Mouse (Mus musculus): ENCODE data around the gene Cd63. TPM values are rescaled to one million over a fixed set of nuclear protein-coding genes. Genes with fewer than 3 reads are reported as not detected.

Gene Cd63
- polyA plus RNA-seq (2012; rRNA removed): 82.1 and 143 TPM in 2 replicates

DNA sequence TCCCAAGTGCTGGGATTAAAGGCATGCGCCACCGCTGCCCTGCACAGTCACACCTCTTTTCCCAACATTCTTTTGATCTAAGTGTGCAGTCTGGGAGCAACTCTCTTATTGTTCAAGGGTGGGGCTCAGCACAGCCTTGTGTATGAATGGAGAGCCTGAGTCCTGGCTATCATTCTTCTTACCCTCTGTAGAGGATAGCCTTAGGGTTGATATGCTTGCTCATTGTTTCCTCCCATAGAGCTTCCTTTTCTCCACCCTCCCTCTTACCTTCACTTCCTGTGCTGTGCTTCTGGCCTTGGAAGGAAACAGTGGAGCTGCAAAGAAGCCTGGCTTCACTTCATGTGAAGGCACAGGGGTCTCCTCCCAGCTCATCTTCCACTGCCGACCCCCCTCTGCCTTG, at the start of gene Cd63:
Cd63 (plus strand) TSS at position 292 of the 400 bp plus-strand sequence.

DNA sequence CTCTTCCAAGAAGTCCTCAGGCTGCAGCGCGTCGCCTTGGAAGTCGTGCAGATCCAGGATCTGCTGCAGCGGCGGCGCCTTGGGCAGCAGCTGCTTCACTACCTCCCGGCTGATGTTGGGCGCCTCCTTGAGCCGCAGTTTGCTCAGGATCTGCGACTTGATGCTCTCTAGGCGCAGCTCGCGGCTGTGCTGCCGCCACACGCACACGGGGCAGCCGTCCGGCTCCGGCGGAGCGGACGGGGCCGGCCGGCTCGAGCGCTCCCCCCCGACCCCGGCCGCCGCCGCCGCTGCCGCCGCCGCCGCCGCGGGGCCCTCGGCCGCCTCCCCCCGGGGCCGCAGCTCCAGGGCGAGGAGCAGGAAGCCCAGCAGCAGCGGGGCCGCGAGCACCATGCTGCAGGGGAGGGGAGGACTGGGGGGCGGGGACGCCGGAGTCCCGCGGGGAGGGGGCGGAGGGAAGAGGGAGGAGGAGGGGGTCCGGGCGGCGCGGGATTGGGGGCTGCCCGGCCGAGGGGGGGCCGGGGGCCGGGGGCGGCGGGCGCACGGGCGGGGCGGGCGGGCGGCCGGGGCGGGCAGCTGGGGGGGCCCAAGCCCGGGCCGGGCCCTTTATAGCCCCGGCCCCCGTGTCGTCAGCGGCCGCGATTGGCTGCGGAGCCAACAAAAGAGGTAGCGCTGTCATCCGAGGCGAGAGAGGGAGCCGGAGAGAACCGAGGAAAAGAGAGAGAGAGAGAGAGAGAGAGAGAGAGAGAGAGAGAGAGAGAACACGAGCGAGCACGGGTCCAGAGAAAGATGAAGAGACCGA, 9.3 kb upstream of the Cd63 start, which contains the start of gene Gdf11:
Gdf11 (minus strand) TSS at position 423 of the 799 bp plus-strand sequence.

GRCm38 (mm10) chr10:128922822-128923012, 21.9 kb downstream of the Cd63 start, which contains the start of gene Rdh5:
Gene Rdh5, minus strand, starts transcription at chr10:128922888.

DNA sequence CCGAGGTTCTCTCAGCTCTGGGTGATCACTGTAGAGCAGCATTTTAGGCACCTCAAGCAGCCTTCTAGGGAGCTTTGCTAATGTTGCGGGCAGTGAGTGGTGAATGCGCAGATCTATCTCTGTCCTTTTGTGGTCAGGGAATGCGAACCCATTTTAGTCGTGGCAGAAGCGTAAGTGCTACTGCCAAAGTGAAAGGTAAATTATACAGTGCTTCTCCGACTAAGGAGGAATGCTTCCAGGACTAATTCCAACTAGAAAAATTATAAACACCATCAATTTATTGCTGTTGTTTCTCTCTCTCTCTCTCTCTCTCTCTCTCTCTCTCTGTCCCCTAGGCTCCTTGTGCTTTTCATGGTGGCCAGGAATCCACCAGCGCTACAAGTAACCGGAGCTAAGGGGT, 23.1 kb downstream of the Cd63 start, which contains the start of gene Bloc1s1:
Bloc1s1 (minus strand) TSS at position 101 of the 400 bp plus-strand sequence.

GRCm38 (mm10) chr10:128933574-128933973, 32.8 kb downstream of the Cd63 start, which contains the start of gene Itga7:
Gene Itga7, plus strand, starts transcription at chr10:128933818.

GRCm38 (mm10) chr10:128960590-128961584, 60.1 kb downstream of the Cd63 start, which contains the start of gene Mettl7b:
Gene Mettl7b, minus strand, starts transcription at chr10:128960988.

Other genes starting within 250 kb of the Cd63 start
- gene Suox, start 226.9 kb upstream of the Cd63 start, polyA plus RNA-seq (2012; rRNA removed): 10.3 and 11.9 TPM in 2 replicates
- gene Rab5b, start 204.7 kb upstream of the Cd63 start, polyA plus RNA-seq (2012; rRNA removed): 46.7 and 74.5 TPM in 2 replicates
- gene Pmel, start 196.8 kb upstream of the Cd63 start, polyA plus RNA-seq (2012; rRNA removed): 2.6 TPM in 2 replicates
- gene Cdk2, start 196.0 kb upstream of the Cd63 start, polyA plus RNA-seq (2012; rRNA removed): 66.7 and 98.8 TPM in 2 replicates
- 6.9 and 8.4 TPM in 2 replicates for gene Dgka, start 156.1 kb upstream of the Cd63 start, polyA plus RNA-seq (2012; rRNA removed)
- 67.9 and 89.4 TPM in 2 replicates for gene Pym1, start 153.1 kb upstream of the Cd63 start, polyA plus RNA-seq (2012; rRNA removed)
- gene Mmp19, start 110.1 kb upstream of the Cd63 start, polyA plus RNA-seq (2012; rRNA removed): 0.63 and 0.98 TPM in 2 replicates
- 31.5 and 33.5 TPM in 2 replicates for gene Dnajc14, start 96.9 kb upstream of the Cd63 start, polyA plus RNA-seq (2012; rRNA removed)
- 20.1 and 26.3 TPM in 2 replicates for gene Tmem198b, start 96.6 kb upstream of the Cd63 start, polyA plus RNA-seq (2012; rRNA removed)
- gene Sarnp, start 83.7 kb upstream of the Cd63 start, polyA plus RNA-seq (2012; rRNA removed): 179 and 285 TPM in 2 replicates
- gene Ormdl2, start 79.3 kb upstream of the Cd63 start, polyA plus RNA-seq (2012; rRNA removed): 28.3 and 45.2 TPM in 2 replicates
- 17.2 and 21.7 TPM in 2 replicates for gene Gdf11, start 9.3 kb upstream of the Cd63 start, polyA plus RNA-seq (2012; rRNA removed)
- 14.8 and 16.9 TPM in 2 replicates for gene Rdh5, start 21.9 kb downstream of the Cd63 start, polyA plus RNA-seq (2012; rRNA removed)
- gene Bloc1s1, start 23.0 kb downstream of the Cd63 start, polyA plus RNA-seq (2012; rRNA removed): 223 and 301 TPM in 2 replicates
- gene Itga7, start 32.8 kb downstream of the Cd63 start, polyA plus RNA-seq (2012; rRNA removed): 3.0 and 4.4 TPM in 2 replicates
- gene Mettl7b, start 60.0 kb downstream of the Cd63 start, polyA plus RNA-seq (2012; rRNA removed): 0.04 TPM in 1 of 2 replicates, not detected in the other
- gene Olfr9, start 88.4 kb downstream of the Cd63 start, polyA plus RNA-seq (2012; rRNA removed): not detected in 2 replicates
- not detected in 2 replicates for gene Olfr763, start 109.8 kb downstream of the Cd63 start, polyA plus RNA-seq (2012; rRNA removed)
- not detected in 2 replicates for gene Olfr764-ps1, start 138.9 kb downstream of the Cd63 start, polyA plus RNA-seq (2012; rRNA removed)
- not detected in 2 replicates for gene Olfr765, start 149.0 kb downstream of the Cd63 start, polyA plus RNA-seq (2012; rRNA removed)
- not detected in 2 replicates for gene Olfr766-ps1, start 168.0 kb downstream of the Cd63 start, polyA plus RNA-seq (2012; rRNA removed)
- not detected in 2 replicates for gene Olfr767, start 181.9 kb downstream of the Cd63 start, polyA plus RNA-seq (2012; rRNA removed)
- gene Olfr768, start 198.4 kb downstream of the Cd63 start, polyA plus RNA-seq (2012; rRNA removed): not detected in 2 replicates
- gene Olfr769, start 216.9 kb downstream of the Cd63 start, polyA plus RNA-seq (2012; rRNA removed): not detected in 2 replicates
- not detected in 2 replicates for gene Olfr770, start 238.0 kb downstream of the Cd63 start, polyA plus RNA-seq (2012; rRNA removed)